ENCODE assay signal across 8 mouse cellular contexts in genomic region chr6:128035930-128036309, GRCm38 (mm10).
DNase-seq lines count a peak whose midpoint lies in the region; ATAC-seq and TF ChIP-seq lines count a peak whose summit lies in the region.

No protein-coding gene starts in this region.

- H3K9ac ChIP-seq in kidney, postnatal 0 days (ENCODE audit: low read depth, low read length), result no peak overlapping the region
- H3K9ac ChIP-seq in forebrain, embryonic 14.5 days (ENCODE audit: low read length), result peak overlapping the region; percentile 63

- peaks cover 19% of the 10 kb centered on the region; the same call in 1 of the 2 replicates for H3K4me1 ChIP-seq in kidney, postnatal 0 days (replicated peaks; ENCODE audit: insufficient read depth, low read length)
- peaks cover 16% of the 10 kb centered on the region for H3K4me1 ChIP-seq in forebrain, embryonic 14.5 days (ENCODE audit: control insufficient read depth, insufficient read depth, low read length)

- peak; percentile 48; the same call in 1 of the 2 replicates for TF ChIP-seq CTCF in kidney, postnatal 0 days (IDR thresholded peaks at IDR 0.05; ENCODE audit: low read depth)

- H3K27me3 ChIP-seq in kidney, postnatal 0 days (ENCODE audit: insufficient read depth, low read length), result no peaks in the 10 kb centered on the region
- H3K27me3 ChIP-seq in forebrain, embryonic 14.5 days (replicated peaks; ENCODE audit: control insufficient read depth, insufficient read depth, low read length), result peaks cover 33% of the 10 kb centered on the region

- H3K36me3 ChIP-seq in kidney, postnatal 0 days (ENCODE audit: insufficient read depth, low read length), result no peaks in the 10 kb centered on the region
- no peaks in the 10 kb centered on the region for H3K36me3 ChIP-seq in forebrain, embryonic 14.5 days (ENCODE audit: control insufficient read depth, insufficient read depth, low read length)

- intact Hi-C loops in left cerebral cortex, postnatal 25 days (cut with DNase I), result no loop called here

- H3K27ac ChIP-seq in kidney, postnatal 0 days, result no peak overlapping the region
- H3K27ac ChIP-seq in forebrain, embryonic 14.5 days (ENCODE audit: low read depth, low read length), result no peak overlapping the region

- 5% methylated on average over 4 of the region's 4 CpGs for WGBS in kidney, postnatal 0 days
- WGBS in forebrain, embryonic 14.5 days, result 8% methylated on average over 4 of the region's 4 CpGs

- peak overlapping the region; percentile 50 for H3K4me3 ChIP-seq in kidney, postnatal 0 days (replicated peaks; ENCODE audit: low read depth, low read length)
- peak overlapping the region; percentile 49 for H3K4me3 ChIP-seq in forebrain, embryonic 14.5 days (ENCODE audit: low read depth, low read length)

- H3K9me3 ChIP-seq in kidney, postnatal 0 days (replicated peaks; ENCODE audit: low read length), result no peaks in the 10 kb centered on the region
- no peaks in the 10 kb centered on the region for H3K9me3 ChIP-seq in forebrain, embryonic 14.5 days (replicated peaks; ENCODE audit: control insufficient read depth, low read length)

- H3K4me2 ChIP-seq in kidney, postnatal 0 days (ENCODE audit: low read length), result peak overlapping the region; percentile 94
- peak overlapping the region; percentile 96 for H3K4me2 ChIP-seq in forebrain, embryonic 14.5 days (ENCODE audit: low read length)

- no peak for ATAC-seq in kidney, postnatal 0 days (replicated peaks; ENCODE audit: low FRiP score, low read depth)
- 0 out of 2 replicates have a peak, but pooled peaks have one; percentile 19 for ATAC-seq in forebrain, embryonic 14.5 days
- ATAC-seq in megakaryocyte progenitor cell, adult 5-6 weeks (replicated peaks; ENCODE audit: poor library complexity), result peak; percentile 40
- no peak for ATAC-seq in erythroblast, adult 5-6 weeks (replicated peaks; ENCODE audit: low FRiP score, poor library complexity, severe bottlenecking)

- peak; percentile 62 for DNase-seq in kidney, postnatal 0 days (ENCODE audit: low spot score)
- no peak for DNase-seq in kidney, postnatal 10 days
- peak; percentile 60 for DNase-seq in brain, adult 2 months (ENCODE audit: low read depth, low spot score)
- no peak for DNase-seq in forebrain, embryonic 14.5 days (ENCODE audit: low spot score)
- no peak for DNase-seq in left cerebral cortex, postnatal 25 days (ENCODE audit: low spot score in 2 of 2)
- no peak for DNase-seq in right cerebral cortex, adult 18-20 months

Comparison
In these comparisons a context has a peak if more than half of its experiments do, and no peak if none do; other contexts are left out.
1. DNase-seq: peak in kidney, postnatal 0 days (single experiment) and brain, adult 2 months (single experiment); none in kidney, postnatal 10 days (single experiment), forebrain, embryonic 14.5 days (single experiment), left cerebral cortex, postnatal 25 days (0 of 2) and right cerebral cortex, adult 18-20 months (single experiment).
2. ATAC-seq: peak in forebrain, embryonic 14.5 days (single experiment) and megakaryocyte progenitor cell, adult 5-6 weeks (single experiment); none in kidney, postnatal 0 days (single experiment) and erythroblast, adult 5-6 weeks (single experiment).